Mouse (Mus musculus) myocyte (in vitro differentiated cells): Measurements from ENCODE around the gene Kcnj4.

Experiments used
- MAX ChIP-seq: IDR thresholded peaks from one replicate; pipeline ENCODE4 v1.6.1; 2011; ENCODE audit warnings: low read depth, mild to moderate bottlenecking, control low read depth
- POLR2A ChIP-seq: IDR thresholded peaks from one replicate; pipeline ENCODE4 v1.6.1; 2011; ENCODE audit warnings: low read depth, mild to moderate bottlenecking, control low read depth, moderate library complexity; ENCODE audit not compliant: insufficient read length
- SRF ChIP-seq: IDR thresholded peaks from one replicate; pipeline ENCODE4 v1.6.1; 2011; ENCODE audit warnings: low read depth; ENCODE audit not compliant: control insufficient read depth, insufficient read length
- TCF12 ChIP-seq: IDR thresholded peaks from one replicate; pipeline ENCODE4 v1.6.1; 2011; ENCODE audit warnings: mild to moderate bottlenecking, control low read depth; ENCODE audit not compliant: poor library complexity, insufficient read depth, severe bottlenecking
- USF1 ChIP-seq: IDR thresholded peaks from one replicate; pipeline ENCODE4 v1.6.1; 2011; ENCODE audit warnings: low read depth, mild to moderate bottlenecking, control low read depth, moderate library complexity

GRCm38 (mm10) chr15:79437541-79438208, 67.4 kb downstream of the Kcnj4 start:
- TF ChIP-seq SRF, result no peak
- no peak for TF ChIP-seq POLR2A
- TF ChIP-seq USF1, result no peak
- TF ChIP-seq MAX, result no peak
- TF ChIP-seq TCF12, result no peak
